Mouse (Mus musculus): ENCODE measurements at regions not wholly inside any gene's neighbourhood (a gene's known extent, or its start where the extent isn't known, plus 50 kb on each side); places are given as distances from the start of the nearest gene placed in this dataset.

- ATAC-seq (ENCODE audit: low TSS enrichment): no peak
Observed at GRCm38 (mm10) chr7:123907946-123908840, 74.5 kb upstream of the Hs3st4 start.

GRCm38 (mm10) chr7:123921461-123921860 lies 61.2 kb upstream of the Hs3st4 start:
- no peak for ATAC-seq (ENCODE audit: low TSS enrichment)

DNA sequence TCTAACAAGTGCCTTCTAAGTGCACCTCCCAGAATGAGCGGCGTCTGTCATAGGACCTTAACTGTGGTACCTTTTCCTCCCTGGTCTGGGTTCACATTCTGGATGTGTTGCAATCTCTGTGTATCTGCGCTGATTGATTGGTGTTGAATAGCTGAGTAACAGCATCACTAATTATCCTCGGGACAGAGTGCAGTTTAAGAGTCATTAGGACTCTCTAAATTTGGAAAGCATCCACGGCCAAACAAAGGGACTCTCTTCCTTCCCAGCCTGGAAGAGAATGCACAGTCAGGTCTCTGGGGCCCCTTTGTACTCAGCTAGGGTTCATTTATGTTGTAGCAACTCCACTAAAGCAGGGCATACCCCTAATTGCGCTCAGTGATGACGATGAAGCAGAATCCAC lies 50.2 kb upstream of the Hs3st4 start:
- no peak for ATAC-seq (ENCODE audit: low TSS enrichment)

Data from frontal cortex, adult (tissue).